Mouse (Mus musculus): Measurements from ENCODE around the gene Sf3a2.

The Sf3a2 gene

GRCm38 (mm10) chr10:80791476-80792174, 6.4 kb upstream of the Sf3a2 start:
- POLR2A ChIA-PET: interaction anchor here (0.5 to 3.4 kb wide), 30 partner anchors 9 to 357 kb away, joined by 3 to 30 read pairs (median 4); partner anchors contain the start of genes Abhd17a (in 1 of the 4), Amh (in 1 of the 4), Gadd45b (in 1 of the 4) and Izumo4 (in 1 of the 4)
- CTCF ChIA-PET: interaction anchor here in 3 of 4 experiments (0.5 to 2.5 kb wide), 15 partner anchors 9 to 203 kb away, joined by 3 to 14 read pairs (median 4); no protein-coding TSS in a partner anchor

- POLR2A ChIA-PET: interaction anchor here (0.6 to 3.4 kb wide), 29 partner anchors 8 to 357 kb away, joined by 3 to 30 read pairs (median 4); partner anchors contain the start of genes Abhd17a (in 1 of the 4), Amh (in 1 of the 4), Ap3d1 (in 1 of the 4) and Gadd45b (in 1 of the 4)
Measured at GRCm38 (mm10) chr10:80792175-80793032, 5.6 kb upstream of the Sf3a2 start.

GRCm38 (mm10) chr10:80793033-80793784, 4.8 kb upstream of the Sf3a2 start:
- ChIA-PET POLR2A (interaction anchor here in 3 of 4 experiments (0.6 to 3.4 kb wide), 23 partner anchors 8 to 320 kb away, joined by 3 to 30 read pairs (median 4); partner anchors contain the start of genes Amh (in 1 of the 3), Ap3d1 (in 1 of the 3) and Gadd45b (in 1 of the 3)), CTCF (interaction anchor here in 2 of 4 experiments (1.1 to 2.5 kb wide), 4 partner anchors 12 to 46 kb away, joined by 3 to 14 read pairs (median 4); no protein-coding TSS in a partner anchor)

More at GRCm38 (mm10) chr10:80792175-80793032, 5.6 kb upstream of the Sf3a2 start:
- CTCF ChIA-PET: interaction anchor here in 3 of 4 experiments (1.0 to 2.5 kb wide), 10 partner anchors 10 to 74 kb away, joined by 3 to 14 read pairs (median 4); no protein-coding TSS in a partner anchor

- ChIA-PET CTCF (interaction anchor here in 1 of 4 experiments (1.8 kb wide), 1 partner anchor 12 kb away, joined by 4 read pairs; no protein-coding TSS in a partner anchor), POLR2A (interaction anchor here in 2 of 4 experiments (0.6 to 3.4 kb wide), 7 partner anchors 9 to 225 kb away, joined by 3 to 30 read pairs (median 8); partner anchors contain the start of gene Amh (in 1 of the 2))
Measured at GRCm38 (mm10) chr10:80793803-80794202, 4.2 kb upstream of the Sf3a2 start.

DNA sequence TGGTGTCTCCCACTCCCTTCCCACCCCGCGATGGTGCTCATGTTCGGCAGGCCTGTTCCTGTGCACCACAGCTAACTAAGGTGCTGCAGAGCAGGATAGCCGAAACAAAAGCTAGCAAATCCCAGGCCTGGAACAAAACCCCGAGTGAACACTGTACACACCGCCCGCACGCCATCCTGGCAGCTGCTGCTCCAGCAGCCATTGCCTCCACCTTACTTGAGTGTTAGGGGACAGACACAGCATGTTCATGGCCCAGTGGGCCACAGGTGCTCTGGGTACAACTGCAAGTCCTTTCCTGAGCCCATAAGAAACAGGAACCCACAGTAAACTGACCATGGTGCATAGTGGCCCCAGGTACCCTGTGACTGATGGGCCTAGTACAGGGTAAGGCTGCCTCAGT, 3.2 kb upstream of the Sf3a2 start:
- POLR2A ChIA-PET: interaction anchor here in 3 of 4 experiments (0.6 to 4.9 kb wide), 17 partner anchors 9 to 276 kb away, joined by 3 to 36 read pairs (median 3); partner anchors contain the start of genes Amh (in 1 of the 3) and Thop1 (in 1 of the 3)
- CTCF ChIA-PET: interaction anchor here in 1 of 4 experiments (0.6 to 2.3 kb wide), 2 partner anchors 11 to 20 kb away, joined by 3 to 8 read pairs; no protein-coding TSS in a partner anchor

GRCm38 (mm10) chr10:80796307-80796848, 1.6 kb upstream of the Sf3a2 start:
- ChIA-PET CTCF (interaction anchor here (0.6 to 2.3 kb wide), 6 partner anchors 9 to 84 kb away, joined by 3 to 8 read pairs (median 3); no protein-coding TSS in a partner anchor), POLR2A (interaction anchor here in 3 of 4 experiments (0.7 to 4.9 kb wide), 15 partner anchors 10 to 120 kb away, joined by 3 to 36 read pairs (median 4); partner anchors contain the start of gene Amh (in 1 of the 3))

- POLR2A ChIA-PET: interaction anchor here in 3 of 4 experiments (0.6 to 4.9 kb wide), 19 partner anchors 8 to 374 kb away, joined by 3 to 36 read pairs (median 4); partner anchors contain the start of genes Abhd17a (in 1 of the 3), Amh (in 1 of the 3) and Ap3d1 (in 1 of the 3)
- CTCF ChIA-PET: interaction anchor here in 1 of 4 experiments (1.1 kb wide), 1 partner anchor 83 kb away, joined by 3 read pairs; no protein-coding TSS in a partner anchor
Measured at GRCm38 (mm10) chr10:80797186-80798149, 530 bp upstream of the Sf3a2 start.

GRCm38 (mm10) chr10:80799070-80799566, 1.1 kb downstream of the Sf3a2 start:
- ChIA-PET CTCF (no interaction called here), POLR2A (interaction anchor here in 3 of 4 experiments (0.6 to 4.9 kb wide), 15 partner anchors 8 to 353 kb away, joined by 3 to 36 read pairs (median 4); partner anchors contain the start of genes Amh (in 1 of the 3), Ap3d1 (in 1 of the 3) and Gadd45b (in 1 of the 3))

DNA sequence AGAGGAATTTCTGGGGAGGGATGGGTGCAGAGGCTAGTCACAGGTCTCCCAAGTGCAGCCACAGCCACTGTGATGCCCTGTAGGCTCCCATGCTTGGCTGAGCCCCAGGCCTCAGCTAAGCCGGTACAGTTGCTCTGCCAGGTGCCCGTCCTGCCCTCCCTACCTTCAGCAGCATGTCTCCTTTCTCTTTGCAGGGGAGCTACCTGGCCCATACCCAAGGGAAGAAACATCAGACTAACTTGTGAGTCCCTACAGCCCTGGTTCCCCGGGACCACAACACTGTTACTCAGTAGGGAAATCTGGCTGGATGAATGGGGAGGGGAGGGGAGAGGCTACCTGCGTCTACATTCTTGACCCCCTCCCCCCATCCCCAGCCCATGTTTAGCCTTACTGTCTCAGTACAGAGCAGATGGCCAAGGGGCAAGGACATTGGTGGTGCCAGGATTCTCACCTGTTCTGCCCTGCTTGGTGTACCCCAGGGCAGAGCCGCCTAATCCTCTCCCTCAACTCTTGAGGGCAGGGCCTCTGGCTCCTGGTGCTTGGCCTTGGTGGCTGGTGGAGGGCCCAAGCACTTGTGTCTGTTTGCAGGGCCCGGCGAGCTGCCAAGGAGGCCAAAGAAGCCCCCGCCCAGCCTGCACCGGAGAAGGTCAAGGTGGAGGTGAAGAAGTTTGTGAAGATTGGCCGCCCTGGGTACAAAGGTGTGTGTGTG, 4.4 kb downstream of the Sf3a2 start:
- ChIA-PET CTCF (no interaction called here), POLR2A (interaction anchor here in 2 of 4 experiments (0.6 to 2.2 kb wide), 8 partner anchors 10 to 290 kb away, joined by 3 to 6 read pairs (median 4); partner anchors contain the start of gene Ap3d1 (in 1 of the 2))

GRCm38 (mm10) chr10:80802996-80803395, 5.0 kb downstream of the Sf3a2 start:
- CTCF ChIA-PET: no interaction called here
- POLR2A ChIA-PET: interaction anchor here in 2 of 4 experiments (0.5 to 1.4 kb wide), 2 partner anchors 11 to 93 kb away, joined by 5 read pairs; no protein-coding TSS in a partner anchor

DNA sequence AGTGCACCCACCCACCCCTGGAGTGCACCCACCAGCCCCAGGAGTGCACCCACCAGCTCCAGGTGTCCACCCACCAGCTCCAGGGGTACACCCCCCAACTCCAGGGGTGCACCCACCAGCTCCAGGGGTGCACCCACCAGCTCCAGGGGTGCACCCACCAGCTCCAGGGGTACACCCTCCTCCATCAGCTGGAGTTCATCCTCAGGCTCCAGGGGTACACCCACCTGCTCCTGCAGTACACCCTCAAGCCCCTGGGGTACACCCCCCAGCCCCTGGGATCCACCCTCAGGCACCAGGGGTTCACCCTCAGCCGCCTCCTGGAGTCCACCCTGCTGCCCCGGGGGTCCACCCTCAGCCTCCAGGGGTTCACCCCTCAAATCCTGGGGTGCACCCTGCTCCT, 6.3 kb downstream of the Sf3a2 start:
- CTCF ChIA-PET: interaction anchor here in 3 of 4 experiments (0.7 to 8.6 kb wide), 3 partner anchors 57 to 94 kb away, joined by 3 to 142 read pairs (median 4); no protein-coding TSS in a partner anchor
- POLR2A ChIA-PET: interaction anchor here in 2 of 4 experiments (0.5 to 8.2 kb wide), 6 partner anchors 12 to 125 kb away, joined by 3 to 88 read pairs (median 16); partner anchors contain the start of gene Gadd45b (in 1 of the 2)

GRCm38 (mm10) chr10:80804916-80805315, 6.9 kb downstream of the Sf3a2 start, which contains the start of gene Amh:
Gene Amh, plus strand, starts transcription at chr10:80805243.
- POLR2A ChIA-PET: interaction anchor here in 3 of 4 experiments (0.5 to 9.2 kb wide), 30 partner anchors 8 to 308 kb away, joined by 3 to 99 read pairs (median 5); partner anchors contain the start of genes Ap3d1 (in 2 of the 3), Gadd45b (in 2 of the 3), Csnk1g2 (in 1 of the 3) and Mknk2 (in 1 of the 3)
- CTCF ChIA-PET: interaction anchor here (0.7 to 8.6 kb wide), 21 partner anchors 13 to 442 kb away, joined by 3 to 142 read pairs (median 6); no protein-coding TSS in a partner anchor

GRCm38 (mm10) chr10:80805322-80805721, 7.3 kb downstream of the Sf3a2 start:
- ChIA-PET POLR2A (interaction anchor here in 3 of 4 experiments (0.6 to 9.2 kb wide), 64 partner anchors 8 to 513 kb away, joined by 3 to 99 read pairs (median 4); partner anchors contain the start of genes Timm13 (in 3 of the 3), Ap3d1 (in 2 of the 3), Csnk1g2 (in 2 of the 3) and Gadd45b (in 2 of the 3)), CTCF (interaction anchor here (0.5 to 8.6 kb wide), 92 partner anchors 9 to 1025 kb away, joined by 3 to 142 read pairs (median 4); partner anchors contain the start of genes Ap3d1 (in 1 of the 4), Dot1l (in 1 of the 4), Gadd45b (in 1 of the 4) and Gng7 (in 1 of the 4))

DNA sequence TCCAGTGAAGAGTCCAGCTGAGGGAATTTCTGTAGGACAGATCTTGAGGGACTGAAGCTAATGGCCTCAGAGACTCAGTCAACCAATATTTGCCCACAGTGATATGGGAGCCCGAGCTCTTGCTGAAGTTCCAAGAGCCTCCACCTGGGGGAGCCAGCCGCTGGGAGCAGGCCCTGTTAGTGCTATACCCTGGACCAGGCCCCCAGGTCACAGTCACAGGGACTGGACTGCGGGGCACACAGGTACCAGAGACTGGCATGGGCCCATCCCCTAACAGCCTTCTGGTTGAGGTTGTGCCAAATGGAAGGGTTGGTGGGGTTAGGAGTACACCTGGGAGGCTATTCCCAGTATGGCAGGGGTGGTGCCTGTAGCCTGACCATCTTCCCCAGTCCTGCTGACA, 7.9 kb downstream of the Sf3a2 start:
- CTCF ChIA-PET: interaction anchor here (0.5 to 8.6 kb wide), 95 partner anchors 8 to 1025 kb away, joined by 3 to 142 read pairs (median 4); partner anchors contain the start of genes Ap3d1 (in 1 of the 4), Dot1l (in 1 of the 4), Gadd45b (in 1 of the 4) and Gng7 (in 1 of the 4)
- POLR2A ChIA-PET: interaction anchor here in 3 of 4 experiments (0.6 to 9.2 kb wide), 66 partner anchors 8 to 514 kb away, joined by 3 to 99 read pairs (median 4); partner anchors contain the start of genes Timm13 (in 3 of the 3), Ap3d1 (in 2 of the 3), Csnk1g2 (in 2 of the 3) and Gadd45b (in 2 of the 3)
